12 mouse cellular contexts compared by ENCODE assay signal in genomic region chr19:47891562-47892312, GRCm38 (mm10). TPM values are rescaled to one million over a fixed set of nuclear protein-coding genes. Genes with fewer than 3 reads are reported as not detected.
DNase-seq lines count a peak whose midpoint lies in the region; ATAC-seq and TF ChIP-seq lines count a peak whose summit lies in the region.
"Had no signal": no experiment of that assay in that cellular context is flagged by ENCODE, and none has a peak within 500 bp of the region (broad histone marks: within the 10 kb centered on the region; RNA-seq: fewer than 3 reads in every experiment).

No protein-coding gene starts in this region.

- H3K9ac ChIP-seq in heart, embryonic 15.5 days, result no peak overlapping the region
- no peak overlapping the region for H3K9ac ChIP-seq in kidney, embryonic 15.5 days
- H3K9ac ChIP-seq: neural tube, embryonic 15.5 days had no signal

- H3K27ac ChIP-seq in heart, embryonic 10.5 days, result no peak overlapping the region
- H3K27ac ChIP-seq in heart, embryonic 15.5 days, result peak overlapping the region; percentile 35
- H3K27ac ChIP-seq in kidney, embryonic 15.5 days, result peak overlapping the region; percentile 89
- peak overlapping the region; percentile 38 for H3K27ac ChIP-seq in small intestine, adult 2 months (ENCODE audit: insufficient read depth, low read depth, low read length)
- H3K27ac ChIP-seq: macrophage had no signal

- no peak overlapping the region for H3K4me2 ChIP-seq in heart, embryonic 15.5 days
- H3K4me2 ChIP-seq in kidney, embryonic 15.5 days, result no peak overlapping the region
- H3K4me2 ChIP-seq: neural tube, embryonic 15.5 days had no signal

- ATAC-seq in heart, embryonic 15.5 days (replicated peaks; ENCODE audit: insufficient number of reproducible peaks, insufficient read depth, low FRiP score, low read depth), result peak; percentile 32; the same call in 1 of the 2 replicates
- ATAC-seq in kidney, embryonic 15.5 days (replicated peaks; ENCODE audit: low FRiP score), result peak; percentile 53; the same call in 1 of the 2 replicates
- ATAC-seq: forebrain, embryonic 16.5 days had no signal

- TF ChIP-seq POLR2A in small intestine, adult 2 months (IDR thresholded peaks at IDR 0.05; ENCODE audit: low read depth, low read length), result no peak

- H3K27me3 ChIP-seq in heart, embryonic 10.5 days (ENCODE audit: insufficient read depth, poor library complexity, severe bottlenecking), result no peaks in the 10 kb centered on the region
- H3K27me3 ChIP-seq in heart, embryonic 15.5 days, result no peaks in the 10 kb centered on the region
- H3K27me3 ChIP-seq in kidney, embryonic 15.5 days, result no peaks in the 10 kb centered on the region
- no peaks in the 10 kb centered on the region for H3K27me3 ChIP-seq in small intestine, adult 2 months (ENCODE audit: control insufficient read depth, insufficient read depth, low read length)
- H3K27me3 ChIP-seq: neural tube, embryonic 15.5 days had no signal

- peaks cover 34% of the 10 kb centered on the region for H3K36me3 ChIP-seq in heart, embryonic 10.5 days
- peaks cover 12% of the 10 kb centered on the region for H3K36me3 ChIP-seq in heart, embryonic 15.5 days
- peaks cover 35% of the 10 kb centered on the region for H3K36me3 ChIP-seq in kidney, embryonic 15.5 days
- H3K36me3 ChIP-seq in small intestine, adult 2 months (ENCODE audit: control insufficient read depth, insufficient read depth, low read length), result no peaks in the 10 kb centered on the region
- H3K36me3 ChIP-seq: neural tube, embryonic 15.5 days had no signal

- peak; percentile 67 to 82 for DNase-seq in heart, adult 18-20 months
- DNase-seq in heart, embryonic 10.5 days (ENCODE audit: low spot score), result no peak
- DNase-seq in cerebellum, adult 11-12 months, result no peak
- no peak for DNase-seq in adrenal gland, adult 8-10 months
- DNase-seq in right cerebral cortex, adult 2 months (ENCODE audit: low spot score in 2 of 2), result no peak

- 77% methylated on average over 11 of the region's 11 CpGs for WGBS in heart, embryonic 10.5 days
- 65% methylated on average over 11 of the region's 11 CpGs for WGBS in heart, embryonic 15.5 days
- 52% methylated on average over 11 of the region's 11 CpGs for WGBS in kidney, embryonic 15.5 days
- WGBS in small intestine, adult 2 months, result 74% methylated on average over 11 of the region's 11 CpGs

- no peak overlapping the region for H3K4me3 ChIP-seq in heart, embryonic 10.5 days
- no peak overlapping the region for H3K4me3 ChIP-seq in heart, embryonic 15.5 days
- H3K4me3 ChIP-seq in kidney, embryonic 15.5 days (replicated peaks), result no peak overlapping the region
- H3K4me3 ChIP-seq in small intestine, adult 2 months (ENCODE audit: low read depth, low read length), result no peak overlapping the region
- H3K4me3 ChIP-seq: neural tube, embryonic 15.5 days had no signal

- no peak for TF ChIP-seq CTCF in small intestine, adult 2 months (IDR thresholded peaks at IDR 0.05; ENCODE audit: extremely low read depth, insufficient read length, insufficient replicate concordance, low read depth, low read length)

- no peaks in the 10 kb centered on the region for H3K9me3 ChIP-seq in heart, embryonic 10.5 days
- no peaks in the 10 kb centered on the region for H3K9me3 ChIP-seq in heart, embryonic 15.5 days (replicated peaks)
- no peaks in the 10 kb centered on the region for H3K9me3 ChIP-seq in kidney, embryonic 15.5 days (replicated peaks)
- H3K9me3 ChIP-seq: neural tube, embryonic 15.5 days had no signal

- peaks cover 24% of the 10 kb centered on the region for H3K4me1 ChIP-seq in heart, embryonic 10.5 days
- H3K4me1 ChIP-seq in heart, embryonic 15.5 days (replicated peaks), result peaks cover 37% of the 10 kb centered on the region
- H3K4me1 ChIP-seq in kidney, embryonic 15.5 days, result peaks cover 40% of the 10 kb centered on the region
- H3K4me1 ChIP-seq in small intestine, adult 2 months (ENCODE audit: control insufficient read depth, insufficient read depth, insufficient read length, low read length), result peaks cover 16% of the 10 kb centered on the region; the same call in 1 of the 2 replicates

RNA-seq across cellular contexts. Expression of gene Gsto2, which starts 26.4 kb away (rescaled TPM):
- 1 to 10 TPM; 2.0 to 2.6 TPM for total RNA-seq in heart, adult 18-20 months (2021)
- 0.59 and 1.0 TPM in 2 replicates for polyA plus RNA-seq in heart, embryonic 10.5 days (2016; fragmentation: Nextera tagmentation; extraction: Ambion mirVana)
- polyA plus RNA-seq in heart, embryonic 15.5 days (2015; fragmentation: Nextera tagmentation; extraction: Ambion mirVana), result 0.74 and 1.2 TPM in 2 replicates
- 1.6 and 2.0 TPM in 2 replicates for polyA plus RNA-seq in kidney, embryonic 15.5 days (2015; fragmentation: Nextera tagmentation; extraction: Ambion mirVana)
- 0.14 TPM in 1 of 2 replicates, not detected in the other for polyA plus RNA-seq in small intestine, adult 2 months (2012; rRNA removed)
- total RNA-seq in adrenal gland, adult 8-10 months (2022), result 1 to 10 TPM; 1.0 to 3.4 (median 1.9) TPM

RNA-seq across cellular contexts. Expression of gene Cfap43, which starts 27.4 kb away (rescaled TPM):
- total RNA-seq in heart, adult 18-20 months (2021), result 1 to 10 TPM in 1 of 2 experiments, not detected in 1; 1.1 TPM
- 0.06 and 0.11 TPM in 2 replicates for polyA plus RNA-seq in heart, embryonic 10.5 days (2016; fragmentation: Nextera tagmentation; extraction: Ambion mirVana)
- 0.08 and 0.24 TPM in 2 replicates for polyA plus RNA-seq in heart, embryonic 15.5 days (2015; fragmentation: Nextera tagmentation; extraction: Ambion mirVana)
- polyA plus RNA-seq in kidney, embryonic 15.5 days (2015; fragmentation: Nextera tagmentation; extraction: Ambion mirVana), result 0.06 TPM in 2 replicates
- polyA plus RNA-seq in small intestine, adult 2 months (2012; rRNA removed), result not detected in 2 replicates
- total RNA-seq in adrenal gland, adult 8-10 months (2022), result not detected
- polyA plus RNA-seq: spleen, adult 2 months had no signal

RNA-seq across cellular contexts. Expression of gene Itprip, which starts 27.4 kb away (rescaled TPM):
- 1 to 10 TPM; 8.9 to 9.2 TPM for total RNA-seq in heart, adult 18-20 months (2021)
- 15.6 and 21.1 TPM in 2 replicates for polyA plus RNA-seq in heart, embryonic 10.5 days (2016; fragmentation: Nextera tagmentation; extraction: Ambion mirVana)
- polyA plus RNA-seq in heart, embryonic 15.5 days (2015; fragmentation: Nextera tagmentation; extraction: Ambion mirVana), result 17.4 and 20.7 TPM in 2 replicates
- polyA plus RNA-seq in kidney, embryonic 15.5 days (2015; fragmentation: Nextera tagmentation; extraction: Ambion mirVana), result 15.6 and 19.4 TPM in 2 replicates
- 2.4 and 3.2 TPM in 2 replicates for polyA plus RNA-seq in small intestine, adult 2 months (2012; rRNA removed)
- total RNA-seq in adrenal gland, adult 8-10 months (2022), result 10 to 100 TPM; 12.4 to 23.1 (median 17.1) TPM

RNA-seq across cellular contexts. Expression of gene Gsto1, which starts 37.0 kb away (rescaled TPM):
- 100 to 1,000 TPM; 207 to 211 TPM for total RNA-seq in heart, adult 18-20 months (2021)
- polyA plus RNA-seq in heart, embryonic 10.5 days (2016; fragmentation: Nextera tagmentation; extraction: Ambion mirVana), result 81.5 and 129 TPM in 2 replicates
- 97.5 and 103 TPM in 2 replicates for polyA plus RNA-seq in heart, embryonic 15.5 days (2015; fragmentation: Nextera tagmentation; extraction: Ambion mirVana)
- 115 and 119 TPM in 2 replicates for polyA plus RNA-seq in kidney, embryonic 15.5 days (2015; fragmentation: Nextera tagmentation; extraction: Ambion mirVana)
- 242 and 363 TPM in 2 replicates for polyA plus RNA-seq in small intestine, adult 2 months (2012; rRNA removed)
- total RNA-seq in adrenal gland, adult 8-10 months (2022), result 10 to 100 TPM; 63.2 to 81.2 (median 73.3) TPM

RNA-seq across cellular contexts. Expression of gene Cfap58, which starts 45.7 kb away (rescaled TPM):
- 1 to 10 TPM; 2.0 to 2.6 TPM for total RNA-seq in heart, adult 18-20 months (2021)
- 0.10 and 0.23 TPM in 2 replicates for polyA plus RNA-seq in heart, embryonic 10.5 days (2016; fragmentation: Nextera tagmentation; extraction: Ambion mirVana)
- 0.09 TPM in 1 of 2 replicates, not detected in the other for polyA plus RNA-seq in heart, embryonic 15.5 days (2015; fragmentation: Nextera tagmentation; extraction: Ambion mirVana)
- 0.09 TPM in 1 of 2 replicates, not detected in the other for polyA plus RNA-seq in kidney, embryonic 15.5 days (2015; fragmentation: Nextera tagmentation; extraction: Ambion mirVana)
- polyA plus RNA-seq in small intestine, adult 2 months (2012; rRNA removed), result not detected in 2 replicates
- under 1 TPM in 3 of 4 experiments, not detected in 1; 0.07 to 0.12 (median 0.11) TPM for total RNA-seq in adrenal gland, adult 8-10 months (2022)
- polyA plus RNA-seq: macrophage; spleen, adult 2 months had no signal

Comparison
In these comparisons a context has a peak if more than half of its experiments do, and no peak if none do; other contexts are left out.
1. DNase-seq: peak in heart, adult 18-20 months (2 of 2); none in heart, embryonic 10.5 days (single experiment), cerebellum, adult 11-12 months (single experiment), adrenal gland, adult 8-10 months (single experiment) and right cerebral cortex, adult 2 months (0 of 2).